8 mouse cellular contexts compared by ENCODE assay signal in the genomic region with DNA sequence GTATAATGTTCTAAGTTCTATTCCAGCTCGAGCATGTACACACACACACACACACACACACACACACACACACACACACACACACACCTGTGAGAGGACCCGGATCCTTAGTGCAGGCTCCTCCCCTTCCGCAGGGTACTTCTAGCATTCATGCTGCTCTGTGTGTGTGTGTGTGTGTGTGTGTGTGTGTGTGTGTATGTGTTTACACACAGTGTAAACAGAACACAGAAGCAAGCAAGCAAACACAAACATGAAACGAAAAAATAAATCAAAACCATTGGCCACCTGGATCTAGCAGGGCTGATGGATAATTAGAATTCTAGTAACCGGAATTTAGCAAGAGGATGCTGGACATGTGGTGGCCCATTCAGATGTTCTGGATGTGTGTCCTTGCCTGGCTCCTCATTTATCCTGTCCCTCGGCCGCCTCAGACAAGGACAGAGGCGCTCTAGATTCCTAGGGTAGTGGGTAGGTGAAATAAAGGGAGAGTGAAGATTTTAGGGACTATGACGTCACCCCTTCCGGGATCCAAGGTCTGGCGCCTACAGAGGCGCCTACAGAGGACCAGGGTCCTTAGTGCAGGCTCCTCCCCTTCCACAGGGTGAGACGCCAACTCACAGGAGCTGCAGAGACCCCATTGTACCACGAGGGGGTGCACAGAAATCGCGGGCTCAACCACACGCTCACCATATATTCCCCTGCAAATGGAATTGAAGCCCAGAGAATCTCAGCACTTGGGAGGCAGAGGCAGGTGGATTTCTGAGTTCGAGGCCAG. TPM values are rescaled to one million over a fixed set of nuclear protein-coding genes. Genes with fewer than 3 reads are reported as not detected.
DNase-seq lines count a peak whose midpoint lies in the region; ATAC-seq lines count a peak whose summit lies in the region.

No protein-coding gene starts in this region.

- no peaks in the 10 kb centered on the region for H3K36me3 ChIP-seq in intestine, embryonic 14.5 days (ENCODE audit: control insufficient read depth, insufficient read depth, low read length)
- no peaks in the 10 kb centered on the region for H3K36me3 ChIP-seq in midbrain, embryonic 12.5 days

- peaks cover 29% of the 10 kb centered on the region for H3K4me1 ChIP-seq in intestine, embryonic 14.5 days (replicated peaks; ENCODE audit: control insufficient read depth, insufficient read depth, low read length)
- peaks cover 42% of the 10 kb centered on the region for H3K4me1 ChIP-seq in midbrain, embryonic 12.5 days

- H3K9ac ChIP-seq in intestine, embryonic 14.5 days (ENCODE audit: low read length): no peak overlapping the region
- no peak overlapping the region for H3K9ac ChIP-seq in midbrain, embryonic 12.5 days (replicated peaks)

- whole genome bisulfite sequencing in intestine, embryonic 14.5 days: 26% methylated on average over 18 of the region's 18 CpGs
- 35% methylated on average over 18 of the region's 18 CpGs for WGBS in midbrain, embryonic 12.5 days

- H3K27ac ChIP-seq in intestine, embryonic 14.5 days (ENCODE audit: low read depth): no peak overlapping the region
- no peak overlapping the region for H3K27ac ChIP-seq in midbrain, embryonic 12.5 days (replicated peaks)

- H3K4me2 ChIP-seq in intestine, embryonic 14.5 days (ENCODE audit: low read length): peak overlapping the region; percentile 22; the same call in 1 of the 2 replicates
- no peak overlapping the region for H3K4me2 ChIP-seq in midbrain, embryonic 12.5 days (replicated peaks)

- H3K4me3 ChIP-seq in intestine, embryonic 14.5 days (ENCODE audit: low read depth, low read length): no peak overlapping the region
- H3K4me3 ChIP-seq in midbrain, embryonic 12.5 days: no peak overlapping the region

- peaks cover 37% of the 10 kb centered on the region for H3K27me3 ChIP-seq in intestine, embryonic 14.5 days (replicated peaks; ENCODE audit: control insufficient read depth, insufficient read depth, low read length)
- H3K27me3 ChIP-seq in midbrain, embryonic 12.5 days: peaks cover 38% of the 10 kb centered on the region

- H3K9me3 ChIP-seq in intestine, embryonic 14.5 days (ENCODE audit: control insufficient read depth, low read length): no peaks in the 10 kb centered on the region
- no peaks in the 10 kb centered on the region for H3K9me3 ChIP-seq in midbrain, embryonic 12.5 days

- peak; percentile 87 for ATAC-seq in activated CD4-positive, CD25-positive, alpha-beta regulatory T cell, adult 4 months
- ATAC-seq in common myeloid progenitor, adult 5-6 weeks (replicated peaks; ENCODE audit: low read depth, poor library complexity, severe bottlenecking): peak; percentile 89
- ATAC-seq in intestine, embryonic 14.5 days (replicated peaks; ENCODE audit: low FRiP score, low TSS enrichment, low read depth): peak; percentile 80
- peak; percentile 63 for ATAC-seq in midbrain, embryonic 12.5 days (ENCODE audit: low FRiP score, low read depth)
- ATAC-seq in erythroblast, adult 5-6 weeks (replicated peaks; ENCODE audit: low FRiP score, poor library complexity, severe bottlenecking): no peak

- peak; percentile 72 for DNase-seq in gastrocnemius, postnatal 25 days
- peak; percentile 91 for DNase-seq in intestine, embryonic 14.5 days (ENCODE audit: low spot score)
- peak; percentile 85 for DNase-seq in left cerebral cortex, postnatal 4 days
- peak; percentile 52 for DNase-seq in skeletal muscle tissue, adult 2 months (ENCODE audit: low read depth, low spot score)

- intact Hi-C loops in left cerebral cortex, postnatal 4 days (cut with DNase I): loop anchor here (1.0 to 2.0 kb wide), 2 partner anchors 19 to 52 kb away; no protein-coding TSS in a partner anchor

RNA-seq across cellular contexts. Expression of a gene that starts 6.6 kb away (rescaled TPM):
- polyA plus RNA-seq in activated CD4-positive, CD25-positive, alpha-beta regulatory T cell, adult 4 months (2017; shearing (Covaris generic)): not detected
- total RNA-seq in common myeloid progenitor, adult 5-6 weeks (2017): not detected in 2 replicates
- 1 to 10 TPM; 2.3 to 3.3 TPM for total RNA-seq in gastrocnemius, postnatal 25 days (2021)
- polyA plus RNA-seq in intestine, embryonic 14.5 days (2014; fragmentation: Nextera tagmentation; extraction: Ambion mirVana): 4.1 and 5.3 TPM in 2 replicates
- total RNA-seq in left cerebral cortex, postnatal 4 days (2021): 100 to 1,000 TPM; 169 to 194 TPM
- polyA plus RNA-seq in midbrain, embryonic 12.5 days (2016; fragmentation: Nextera tagmentation; extraction: Ambion mirVana): 49.3 and 55.3 TPM in 2 replicates
- total RNA-seq in erythroblast, adult 5-6 weeks (2015; ENCODE audit: low replicate concordance): not detected in 2 replicates
- not detected in 2 replicates for total RNA-seq in erythroblast, adult 5-6 weeks (2017; ENCODE audit: low replicate concordance)

RNA-seq across cellular contexts. Expression of a gene that starts 8.4 kb away (rescaled TPM):
- polyA plus RNA-seq in activated CD4-positive, CD25-positive, alpha-beta regulatory T cell, adult 4 months (2017; shearing (Covaris generic)): not detected
- 0.09 TPM in 1 of 2 replicates, not detected in the other for total RNA-seq in common myeloid progenitor, adult 5-6 weeks (2017)
- total RNA-seq in gastrocnemius, postnatal 25 days (2021): not detected
- polyA plus RNA-seq in intestine, embryonic 14.5 days (2014; fragmentation: Nextera tagmentation; extraction: Ambion mirVana): 3.7 and 4.1 TPM in 2 replicates
- 10 to 100 TPM; 56.0 to 57.6 TPM for total RNA-seq in left cerebral cortex, postnatal 4 days (2021)
- polyA plus RNA-seq in midbrain, embryonic 12.5 days (2016; fragmentation: Nextera tagmentation; extraction: Ambion mirVana): 28.8 and 34.8 TPM in 2 replicates
- total RNA-seq in erythroblast, adult 5-6 weeks (2015; ENCODE audit: low replicate concordance): not detected in 2 replicates
- total RNA-seq in erythroblast, adult 5-6 weeks (2017; ENCODE audit: low replicate concordance): not detected in 2 replicates

RNA-seq across cellular contexts. Expression of a gene that starts 27.1 kb away (rescaled TPM):
- 100 to 1,000 TPM; 106 to 159 TPM for polyA plus RNA-seq in activated CD4-positive, CD25-positive, alpha-beta regulatory T cell, adult 4 months (2017; shearing (Covaris generic))
- total RNA-seq in common myeloid progenitor, adult 5-6 weeks (2017): 512 and 545 TPM in 2 replicates
- 100 to 1,000 TPM; 257 to 291 TPM for total RNA-seq in gastrocnemius, postnatal 25 days (2021)
- polyA plus RNA-seq in intestine, embryonic 14.5 days (2014; fragmentation: Nextera tagmentation; extraction: Ambion mirVana): 184 and 190 TPM in 2 replicates
- total RNA-seq in left cerebral cortex, postnatal 4 days (2021): 1,000 to 10,000 TPM; 1,235 to 1,345 TPM
- polyA plus RNA-seq in midbrain, embryonic 12.5 days (2016; fragmentation: Nextera tagmentation; extraction: Ambion mirVana): 223 and 224 TPM in 2 replicates
- 41.1 and 44.1 TPM in 2 replicates for total RNA-seq in erythroblast, adult 5-6 weeks (2015; ENCODE audit: low replicate concordance)
- total RNA-seq in erythroblast, adult 5-6 weeks (2017; ENCODE audit: low replicate concordance): 157 and 162 TPM in 2 replicates

RNA-seq across cellular contexts. Expression of a gene that starts 31.8 kb away (rescaled TPM):
- 1 to 10 TPM; 3.6 to 4.2 TPM for polyA plus RNA-seq in activated CD4-positive, CD25-positive, alpha-beta regulatory T cell, adult 4 months (2017; shearing (Covaris generic))
- 0.37 TPM in 1 of 2 replicates, not detected in the other for total RNA-seq in common myeloid progenitor, adult 5-6 weeks (2017)
- total RNA-seq in gastrocnemius, postnatal 25 days (2021): not detected
- 0.51 and 0.62 TPM in 2 replicates for polyA plus RNA-seq in intestine, embryonic 14.5 days (2014; fragmentation: Nextera tagmentation; extraction: Ambion mirVana)
- total RNA-seq in left cerebral cortex, postnatal 4 days (2021): 10 to 100 TPM; 38.0 to 41.8 TPM
- polyA plus RNA-seq in midbrain, embryonic 12.5 days (2016; fragmentation: Nextera tagmentation; extraction: Ambion mirVana): 1.7 and 1.8 TPM in 2 replicates
- not detected in 2 replicates for total RNA-seq in erythroblast, adult 5-6 weeks (2015; ENCODE audit: low replicate concordance)
- total RNA-seq in erythroblast, adult 5-6 weeks (2017; ENCODE audit: low replicate concordance): 0.28 TPM in 1 of 2 replicates, not detected in the other

RNA-seq across cellular contexts. Expression of a gene that starts 41.5 kb away (rescaled TPM):
- polyA plus RNA-seq in activated CD4-positive, CD25-positive, alpha-beta regulatory T cell, adult 4 months (2017; shearing (Covaris generic)): under 1 TPM in 1 of 2 experiments, not detected in 1; 0.16 TPM
- 6.5 and 8.2 TPM in 2 replicates for total RNA-seq in common myeloid progenitor, adult 5-6 weeks (2017)
- 1 to 10 TPM; 1.7 to 2.6 TPM for total RNA-seq in gastrocnemius, postnatal 25 days (2021)
- 24.1 and 26.0 TPM in 2 replicates for polyA plus RNA-seq in intestine, embryonic 14.5 days (2014; fragmentation: Nextera tagmentation; extraction: Ambion mirVana)
- total RNA-seq in left cerebral cortex, postnatal 4 days (2021): 1 to 10 TPM; 3.3 to 4.3 TPM
- polyA plus RNA-seq in midbrain, embryonic 12.5 days (2016; fragmentation: Nextera tagmentation; extraction: Ambion mirVana): 7.0 and 12.6 TPM in 2 replicates
- total RNA-seq in erythroblast, adult 5-6 weeks (2015; ENCODE audit: low replicate concordance): 0.19 TPM in 1 of 2 replicates, not detected in the other
- 0.14 and 1.0 TPM in 2 replicates for total RNA-seq in erythroblast, adult 5-6 weeks (2017; ENCODE audit: low replicate concordance)

Comparison
In these comparisons a context has a peak if more than half of its experiments do, and no peak if none do; other contexts are left out.
1. RNA of a gene that starts 6.6 kb away (total RNA-seq): 169 to 194 TPM in left cerebral cortex, postnatal 4 days; 2.3 to 3.3 TPM in gastrocnemius, postnatal 25 days, not detected in common myeloid progenitor, adult 5-6 weeks and not detected in erythroblast, adult 5-6 weeks; every median in the first group is over 10 times any median in the second.
2. RNA of a gene that starts 8.4 kb away (total RNA-seq): 56.0 to 57.6 TPM in left cerebral cortex, postnatal 4 days; 0.09 TPM in common myeloid progenitor, adult 5-6 weeks, not detected in gastrocnemius, postnatal 25 days and not detected in erythroblast, adult 5-6 weeks; every median in the first group is over 10 times any median in the second.
3. Peak in every context shown above with its lines, with median percentiles within 50 percentile points of each other: DNase-seq.